Mouse (Mus musculus): ENCODE data around the gene Smad3. TPM values are rescaled to one million over a fixed set of nuclear protein-coding genes. Genes with fewer than 3 reads are reported as not detected.

Gene Smad3
- polyA plus RNA-seq, 1 experiment from 2014 or later, result 5.3 TPM

GRCm38 (mm10) chr9:63793731-63794495, 36.1 kb upstream of the Smad3 start:
- no peaks in the 10 kb centered on the region for H3K9me3 ChIP-seq (ENCODE audit: control insufficient read depth, low read length)
- ATAC-seq (ENCODE audit: low FRiP score, low TSS enrichment) (peak; percentile 94), DNase-seq (ENCODE audit: low spot score) (peak; percentile 85)
- H3K9ac ChIP-seq (ENCODE audit: low read length), result no peak overlapping the region
- no peak overlapping the region for H3K4me2 ChIP-seq (replicated peaks; ENCODE audit: low read depth)
- no peak overlapping the region for H3K4me3 ChIP-seq (ENCODE audit: low read depth, low read length)
- no peak overlapping the region for H3K27ac ChIP-seq (replicated peaks)
- H3K27me3 ChIP-seq (ENCODE audit: control insufficient read depth, insufficient read depth, low read length), result no peaks in the 10 kb centered on the region
- TF ChIP-seq EP300 (optimal IDR thresholded peaks at IDR 0.05) (no peak), CTCF (IDR thresholded peaks at IDR 0.05; ENCODE audit: low read depth) (no peak)
- H3K4me1 ChIP-seq (replicated peaks; ENCODE audit: control insufficient read depth, insufficient read depth), result peaks cover 6% of the 10 kb centered on the region; the same call in 1 of the 2 replicates
- H3K36me3 ChIP-seq (ENCODE audit: control insufficient read depth, insufficient read depth, low read length), result no peaks in the 10 kb centered on the region
- WGBS, result 31% methylated on average over 10 of the region's 10 CpGs

GRCm38 (mm10) chr9:63791716-63792115, 33.9 kb upstream of the Smad3 start:
- WGBS, result 54% methylated on average over 1 of the region's 1 CpGs
- Histone ChIP-seq H3K27me3 (ENCODE audit: control insufficient read depth, insufficient read depth, low read length) (no peaks in the 10 kb centered on the region), H3K4me1 (replicated peaks; ENCODE audit: control insufficient read depth, insufficient read depth) (peaks cover 6% of the 10 kb centered on the region; the same call in 1 of the 2 replicates), H3K27ac (replicated peaks) (no peak overlapping the region), H3K36me3 (ENCODE audit: control insufficient read depth, insufficient read depth, low read length) (no peaks in the 10 kb centered on the region), H3K9ac (ENCODE audit: low read length) (no peak overlapping the region), H3K9me3 (ENCODE audit: control insufficient read depth, low read length) (no peaks in the 10 kb centered on the region), H3K4me3 (ENCODE audit: low read depth, low read length) (no peak overlapping the region), H3K4me2 (replicated peaks; ENCODE audit: low read depth) (no peak overlapping the region)
- DNase-seq (ENCODE audit: low spot score), result no peak
- no peak for TF ChIP-seq EP300 (optimal IDR thresholded peaks at IDR 0.05)
- TF ChIP-seq CTCF (IDR thresholded peaks at IDR 0.05; ENCODE audit: low read depth), result no peak
- no peak for ATAC-seq (ENCODE audit: low FRiP score, low TSS enrichment)

- no peak for ATAC-seq (ENCODE audit: low FRiP score, low TSS enrichment)
- WGBS, result 20% methylated on average over 6 of the region's 6 CpGs
These were observed 33.5 kb upstream of the Smad3 start for GRCm38 (mm10) chr9:63791275-63791674.

GRCm38 (mm10) chr9:63790222-63790621, 32.4 kb upstream of the Smad3 start:
- Histone ChIP-seq H3K9me3 (ENCODE audit: control insufficient read depth, low read length) (no peaks in the 10 kb centered on the region), H3K36me3 (ENCODE audit: control insufficient read depth, insufficient read depth, low read length) (no peaks in the 10 kb centered on the region), H3K27me3 (ENCODE audit: control insufficient read depth, insufficient read depth, low read length) (no peaks in the 10 kb centered on the region), H3K4me2 (replicated peaks; ENCODE audit: low read depth) (no peak overlapping the region), H3K9ac (ENCODE audit: low read length) (no peak overlapping the region), H3K27ac (replicated peaks) (no peak overlapping the region), H3K4me3 (ENCODE audit: low read depth, low read length) (no peak overlapping the region), H3K4me1 (replicated peaks; ENCODE audit: control insufficient read depth, insufficient read depth) (peaks cover 6% of the 10 kb centered on the region; the same call in 1 of the 2 replicates)
- 97% methylated on average over 4 of the region's 4 CpGs for WGBS
- TF ChIP-seq EP300 (optimal IDR thresholded peaks at IDR 0.05) (no peak), CTCF (IDR thresholded peaks at IDR 0.05; ENCODE audit: low read depth) (no peak)
- no peak for DNase-seq (ENCODE audit: low spot score)
- ATAC-seq (ENCODE audit: low FRiP score, low TSS enrichment), result no peak

More at GRCm38 (mm10) chr9:63791275-63791674, 33.5 kb upstream of the Smad3 start:
- no peak overlapping the region for H3K27ac ChIP-seq (replicated peaks)
- no peak overlapping the region for H3K4me3 ChIP-seq (ENCODE audit: low read depth, low read length)
- no peaks in the 10 kb centered on the region for H3K36me3 ChIP-seq (ENCODE audit: control insufficient read depth, insufficient read depth, low read length)
- peaks cover 6% of the 10 kb centered on the region; the same call in 1 of the 2 replicates for H3K4me1 ChIP-seq (replicated peaks; ENCODE audit: control insufficient read depth, insufficient read depth)
- no peak overlapping the region for H3K9ac ChIP-seq (ENCODE audit: low read length)
- H3K9me3 ChIP-seq (ENCODE audit: control insufficient read depth, low read length), result no peaks in the 10 kb centered on the region
- no peak for TF ChIP-seq EP300 (optimal IDR thresholded peaks at IDR 0.05)
- no peak for TF ChIP-seq CTCF (IDR thresholded peaks at IDR 0.05; ENCODE audit: low read depth)
- H3K27me3 ChIP-seq (ENCODE audit: control insufficient read depth, insufficient read depth, low read length), result no peaks in the 10 kb centered on the region
- no peak overlapping the region for H3K4me2 ChIP-seq (replicated peaks; ENCODE audit: low read depth)
- DNase-seq (ENCODE audit: low spot score), result no peak

DNA sequence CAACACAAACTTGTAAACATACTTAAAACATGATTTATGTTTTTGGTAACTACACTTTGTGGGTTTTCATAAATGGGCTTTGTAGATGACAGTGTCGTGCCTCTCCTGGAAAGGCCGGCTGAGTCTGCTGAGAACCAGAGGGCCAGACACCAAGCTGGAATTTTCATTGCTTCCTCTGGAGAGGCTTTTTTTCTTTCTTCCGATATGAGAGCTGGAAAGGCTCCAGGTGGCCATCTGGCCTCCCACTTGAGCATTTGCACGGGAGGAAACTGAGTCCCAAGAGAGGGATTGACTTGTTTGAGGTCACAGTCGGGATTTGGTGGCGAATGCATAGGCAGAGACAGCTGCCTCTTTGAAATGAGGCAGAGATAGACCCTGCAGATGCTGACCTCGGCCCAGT, 31.6 kb upstream of the Smad3 start:
- Histone ChIP-seq H3K4me2 (replicated peaks; ENCODE audit: low read depth) (no peak overlapping the region), H3K27me3 (ENCODE audit: control insufficient read depth, insufficient read depth, low read length) (no peaks in the 10 kb centered on the region), H3K4me1 (replicated peaks; ENCODE audit: control insufficient read depth, insufficient read depth) (peaks cover 6% of the 10 kb centered on the region; the same call in 1 of the 2 replicates), H3K36me3 (ENCODE audit: control insufficient read depth, insufficient read depth, low read length) (no peaks in the 10 kb centered on the region), H3K4me3 (ENCODE audit: low read depth, low read length) (no peak overlapping the region), H3K9me3 (ENCODE audit: control insufficient read depth, low read length) (no peaks in the 10 kb centered on the region), H3K27ac (replicated peaks) (no peak overlapping the region), H3K9ac (ENCODE audit: low read length) (no peak overlapping the region)
- 55% methylated on average over 7 of the region's 7 CpGs for WGBS
- ATAC-seq (ENCODE audit: low FRiP score, low TSS enrichment) (no peak), DNase-seq (ENCODE audit: low spot score) (no peak)
- TF ChIP-seq EP300 (optimal IDR thresholded peaks at IDR 0.05), result no peak
- no peak for TF ChIP-seq CTCF (IDR thresholded peaks at IDR 0.05; ENCODE audit: low read depth)

DNA sequence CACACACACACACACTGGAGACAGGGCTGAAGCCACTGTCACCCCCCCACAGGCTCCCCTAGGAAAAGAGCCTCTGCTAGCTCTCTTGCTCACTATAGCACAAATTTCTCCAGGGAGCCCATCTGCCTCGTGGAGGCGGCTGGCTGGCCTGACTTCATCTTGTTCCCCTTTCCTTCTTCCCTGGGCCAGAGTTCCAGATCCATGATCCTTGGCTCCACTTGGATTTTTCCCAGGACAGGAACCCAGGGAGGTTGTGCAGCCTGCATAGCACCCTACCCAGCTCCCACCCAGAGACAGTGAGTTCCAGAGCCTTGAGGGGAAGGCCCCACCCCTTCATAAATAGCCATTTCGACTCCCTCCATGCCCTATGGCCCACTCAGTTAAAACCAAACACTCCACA, 29.8 kb upstream of the Smad3 start:
- Histone ChIP-seq H3K9me3 (ENCODE audit: control insufficient read depth, low read length) (no peaks in the 10 kb centered on the region), H3K9ac (ENCODE audit: low read length) (no peak overlapping the region; the same call in 1 of the 2 replicates), H3K36me3 (ENCODE audit: control insufficient read depth, insufficient read depth, low read length) (no peaks in the 10 kb centered on the region), H3K4me2 (replicated peaks; ENCODE audit: low read depth) (no peak overlapping the region), H3K27ac (replicated peaks) (no peak overlapping the region), H3K27me3 (ENCODE audit: control insufficient read depth, insufficient read depth, low read length) (no peaks in the 10 kb centered on the region), H3K4me3 (ENCODE audit: low read depth, low read length) (no peak overlapping the region), H3K4me1 (replicated peaks; ENCODE audit: control insufficient read depth, insufficient read depth) (no peaks in the 10 kb centered on the region)
- DNase-seq (ENCODE audit: low spot score), result no peak
- no peak for ATAC-seq (ENCODE audit: low FRiP score, low TSS enrichment)
- 39% methylated on average over 3 of the region's 3 CpGs for WGBS
- TF ChIP-seq CTCF (IDR thresholded peaks at IDR 0.05; ENCODE audit: low read depth), result no peak
- TF ChIP-seq EP300 (optimal IDR thresholded peaks at IDR 0.05), result no peak

All from stomach, postnatal 0 days (tissue).